Mouse (Mus musculus) embryonic stem cell, embryonic (primary cell): ENCODE data around the gene Tas2r135.

Source experiments
- CTCF ChIA-PET, 4 experiments: fragments of 300-600 bp in 2 of 4; fragments of 350-600 bp in 2 of 4; sonication (Branson Sonifier 250); formaldehyde crosslinking; loops; one replicate each; lab custom pipeline; 2022; ENCODE audit warnings: inconsistent platforms in 2 of 4; lab: Charles Lee
- POLR2A ChIA-PET, 4 experiments: fragments of 300-600 bp in 2 of 4; fragments of 350-600 bp in 2 of 4; sonication (Branson Sonifier 250); formaldehyde crosslinking; loops; one replicate each; lab custom pipeline; 2022; ENCODE audit warnings: antibody characterized with exemption in 4 of 4, inconsistent platforms in 1 of 4; lab: Charles Lee

Tas2r135 gene

GRCm38 (mm10) chr6:42372001-42372400, 33.2 kb upstream of the Tas2r135 start:
- ChIA-PET CTCF (interaction anchor here (0.5 to 1.8 kb wide), 11 partner anchors 9 to 288 kb away, joined by 3 to 8 read pairs (median 3); partner anchors contain the start of genes Fam131b (in 1 of the 4), Tas2r135 (in 1 of the 4) and Zyx (in 1 of the 4)), POLR2A (interaction anchor here in 1 of 4 experiments (0.7 to 2.6 kb wide), 5 partner anchors 22 to 107 kb away, joined by 3 to 10 read pairs (median 4); partner anchors contain the start of genes Casp2, Clcn1, Fam131b and Zyx)

- CTCF ChIA-PET: interaction anchor here in 3 of 4 experiments (0.6 to 1.8 kb wide), 4 partner anchors 8 to 48 kb away, joined by 3 to 7 read pairs (median 4); partner anchors contain the start of genes Fam131b (in 1 of the 3) and Tas2r135 (in 1 of the 3)
- POLR2A ChIA-PET: interaction anchor here in 2 of 4 experiments (0.6 to 2.6 kb wide), 3 partner anchors 23 to 48 kb away, joined by 4 to 10 read pairs (median 6); partner anchors contain the start of genes Fam131b (in 1 of the 2) and Zyx (in 1 of the 2)
Observed at GRCm38 (mm10) chr6:42372421-42372815, 32.8 kb upstream of the Tas2r135 start.

- ChIA-PET POLR2A (interaction anchor here in 3 of 4 experiments (0.6 to 2.6 kb wide), 4 partner anchors 23 to 184 kb away, joined by 4 to 10 read pairs (median 6); partner anchors contain the start of genes Fam131b (in 1 of the 3) and Zyx (in 1 of the 3)), CTCF (interaction anchor here in 2 of 4 experiments (0.6 to 1.8 kb wide), 6 partner anchors 8 to 496 kb away, joined by 3 to 7 read pairs (median 3); partner anchors contain the start of genes Casp2 (in 1 of the 2), Fam131b (in 1 of the 2) and Zyx (in 1 of the 2))
Observed at GRCm38 (mm10) chr6:42372816-42373547, 32.3 kb upstream of the Tas2r135 start, which contains the start of gene Epha1. TSS of gene Epha1 (minus strand) at chr6:42373268.

GRCm38 (mm10) chr6:42373669-42374430, 31.4 kb upstream of the Tas2r135 start:
- POLR2A ChIA-PET: interaction anchor here in 2 of 4 experiments (0.6 to 2.6 kb wide), 2 partner anchors 24 to 183 kb away, joined by 7 to 10 read pairs; partner anchors contain the start of gene Zyx (in 1 of the 2)

GRCm38 (mm10) chr6:42374701-42375100, 30.5 kb upstream of the Tas2r135 start:
- ChIA-PET CTCF (interaction anchor here in 1 of 4 experiments (1.6 kb wide), 1 partner anchor 24 kb away, joined by 3 read pairs; no protein-coding TSS in a partner anchor), POLR2A (no interaction called here)

More at GRCm38 (mm10) chr6:42373669-42374430, 31.4 kb upstream of the Tas2r135 start:
- CTCF ChIA-PET: interaction anchor here in 2 of 4 experiments (0.6 to 1.8 kb wide), 6 partner anchors 9 to 495 kb away, joined by 3 to 7 read pairs (median 3); partner anchors contain the start of genes Casp2 (in 1 of the 2), Fam131b (in 1 of the 2) and Zyx (in 1 of the 2)

GRCm38 (mm10) chr6:42375131-42375530, 30.1 kb upstream of the Tas2r135 start:
- CTCF ChIA-PET: interaction anchor here in 1 of 4 experiments (1.6 kb wide), 1 partner anchor 25 kb away, joined by 3 read pairs; no protein-coding TSS in a partner anchor

GRCm38 (mm10) chr6:42376016-42376415, 29.2 kb upstream of the Tas2r135 start:
- ChIA-PET CTCF (interaction anchor here in 1 of 4 experiments (0.6 kb wide), 1 partner anchor 27 kb away, joined by 4 read pairs; the partner anchor contains the start of gene Zyx), POLR2A (no interaction called here)

More at GRCm38 (mm10) chr6:42375131-42375530, 30.1 kb upstream of the Tas2r135 start:
- POLR2A ChIA-PET: no interaction called here

- ChIA-PET POLR2A (no interaction called here), CTCF (no interaction called here)
Observed at GRCm38 (mm10) chr6:42376504-42377019, 28.7 kb upstream of the Tas2r135 start.

- ChIA-PET CTCF (no interaction called here), POLR2A (no interaction called here)
Observed at GRCm38 (mm10) chr6:42377280-42377679, 28.0 kb upstream of the Tas2r135 start.

- ChIA-PET CTCF (interaction anchor here in 1 of 4 experiments (1.8 kb wide), 1 partner anchor 31 kb away, joined by 6 read pairs; no protein-coding TSS in a partner anchor), POLR2A (interaction anchor here in 1 of 4 experiments (1.3 kb wide), 1 partner anchor 29 kb away, joined by 5 read pairs; no protein-coding TSS in a partner anchor)
Observed at GRCm38 (mm10) chr6:42379551-42379950, 25.7 kb upstream of the Tas2r135 start.

GRCm38 (mm10) chr6:42380416-42381144, 24.7 kb upstream of the Tas2r135 start:
- POLR2A ChIA-PET: no interaction called here
- CTCF ChIA-PET: interaction anchor here in 3 of 4 experiments (0.5 to 1.8 kb wide), 12 partner anchors 8 to 264 kb away, joined by 3 to 6 read pairs (median 4); partner anchors contain the start of genes Fam131b (in 1 of the 3), Tcaf2 (in 1 of the 3) and Zyx (in 1 of the 3)

GRCm38 (mm10) chr6:42381221-42381620, 24.0 kb upstream of the Tas2r135 start:
- POLR2A ChIA-PET: no interaction called here

GRCm38 (mm10) chr6:42381916-42382381, 23.3 kb upstream of the Tas2r135 start:
- ChIA-PET POLR2A (no interaction called here), CTCF (no interaction called here)

More at GRCm38 (mm10) chr6:42381221-42381620, 24.0 kb upstream of the Tas2r135 start:
- CTCF ChIA-PET: interaction anchor here in 3 of 4 experiments (0.7 to 1.8 kb wide), 10 partner anchors 9 to 264 kb away, joined by 3 to 6 read pairs (median 4); partner anchors contain the start of genes Fam131b (in 1 of the 3), Tcaf2 (in 1 of the 3) and Zyx (in 1 of the 3)

- ChIA-PET POLR2A (no interaction called here), CTCF (no interaction called here)
Observed at GRCm38 (mm10) chr6:42383360-42383759, 21.9 kb upstream of the Tas2r135 start.

GRCm38 (mm10) chr6:42385635-42386034, 19.6 kb upstream of the Tas2r135 start:
- ChIA-PET CTCF (no interaction called here), POLR2A (no interaction called here)

- POLR2A ChIA-PET: no interaction called here
Observed at GRCm38 (mm10) chr6:42391796-42392330, 13.4 kb upstream of the Tas2r135 start.

More at GRCm38 (mm10) chr6:42391796-42392330, 13.4 kb upstream of the Tas2r135 start:
- CTCF ChIA-PET: interaction anchor here in 1 of 4 experiments (0.6 kb wide), 1 partner anchor 34 kb away, joined by 3 read pairs; no protein-coding TSS in a partner anchor
